ENCODE assay signal across 8 mouse cellular contexts in the genomic region with DNA sequence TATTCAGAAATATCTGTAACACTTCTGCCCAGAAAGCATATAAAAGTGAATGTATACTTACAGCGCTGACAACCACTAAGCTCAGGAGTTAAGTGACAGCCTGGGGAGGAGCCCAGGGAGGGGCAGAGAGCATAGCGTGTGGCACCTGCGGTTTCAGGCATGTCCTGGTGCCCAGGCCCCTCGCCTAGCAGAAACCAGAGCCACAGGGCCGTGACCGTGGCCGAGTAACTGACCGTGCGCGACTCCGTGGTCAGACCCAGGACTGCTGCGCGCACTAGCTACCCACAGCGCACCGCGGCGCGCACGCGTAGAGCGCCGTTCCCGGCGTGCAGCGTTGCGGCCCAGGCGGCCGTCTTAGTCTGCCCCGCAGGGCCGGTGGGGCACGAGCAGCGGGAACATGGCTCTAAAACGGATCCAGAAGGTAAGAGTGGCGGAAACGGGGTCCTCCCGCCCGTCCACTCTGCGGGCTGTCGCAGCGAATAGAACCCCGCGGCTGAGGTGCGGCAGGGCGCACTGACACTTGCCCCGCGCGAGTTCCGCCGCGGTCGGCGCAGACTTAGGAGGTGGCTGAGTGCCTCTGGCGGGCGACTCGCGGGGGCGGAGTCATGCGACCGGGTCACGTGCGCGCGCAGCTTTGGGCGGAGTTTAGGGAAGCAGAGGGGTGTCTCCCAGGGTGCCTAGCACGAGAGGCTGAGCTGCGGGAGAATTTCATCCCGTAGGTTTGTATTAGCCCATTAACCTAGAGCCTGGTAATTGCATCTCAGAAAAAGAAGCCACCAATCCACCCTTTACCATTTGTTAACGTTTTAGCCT. TPM values are rescaled to one million over a fixed set of nuclear protein-coding genes. Genes with fewer than 3 reads are reported as not detected.
A peak's percentile ranks its signal among the peaks of the same experiment; 100 is the strongest.
DNase-seq lines count a peak whose midpoint lies in the region; ATAC-seq lines count a peak whose summit lies in the region.

TSS of gene Urgcp (minus strand) at position 557 of the 813 bp plus-strand sequence.

- peak; percentile 97 for ATAC-seq in hindbrain, embryonic 14.5 days (ENCODE audit: low FRiP score)

- peak within 1 kb of the TSS; percentile 93 for H3K27ac ChIP-seq in hindbrain, embryonic 14.5 days

- under 1% methylated on average over 68 of the region's 68 CpGs for WGBS in hindbrain, embryonic 14.5 days

- H3K4me1 ChIP-seq in hindbrain, embryonic 14.5 days (replicated peaks; ENCODE audit: control insufficient read depth, insufficient read depth, low read length): peaks cover 8% of the 10 kb centered on the region; the same call in 1 of the 2 replicates

- H3K36me3 ChIP-seq in hindbrain, embryonic 14.5 days (replicated peaks; ENCODE audit: control insufficient read depth, insufficient read depth): no peaks in the 10 kb centered on the region

- H3K9me3 ChIP-seq in hindbrain, embryonic 14.5 days (ENCODE audit: control insufficient read depth, low read length): no peaks in the 10 kb centered on the region

- peak within 1 kb of the TSS; percentile 65 for H3K4me3 ChIP-seq in hindbrain, embryonic 14.5 days (replicated peaks; ENCODE audit: low read length)

- no peaks in the 10 kb centered on the region for H3K27me3 ChIP-seq in hindbrain, embryonic 14.5 days (ENCODE audit: control insufficient read depth, insufficient read depth, low read length)

- DNase-seq in R1 (ENCODE audit: low read depth, low spot score): peak; percentile 94
- DNase-seq in cerebellum, postnatal 25 days: peak; percentile 96 to 97
- peak; percentile 76 to 86 for DNase-seq in frontal cortex, postnatal 25 days (ENCODE audit: low spot score in 2 of 2)
- peak; percentile 97 for DNase-seq in hindbrain, embryonic 14.5 days (ENCODE audit: low spot score)
- DNase-seq in layer of hippocampus, postnatal 36 days: peak; percentile 90 to 92
- DNase-seq in lung, postnatal 36 days: peak; percentile 94
- DNase-seq in retina, postnatal 1 day: peak; percentile 97
- DNase-seq in urinary bladder, adult 18-20 months (ENCODE audit: low spot score in 2 of 2): peak; percentile 89 to 95

- peak within 1 kb of the TSS; percentile 69 for H3K4me2 ChIP-seq in hindbrain, embryonic 14.5 days (replicated peaks)

- peak within 1 kb of the TSS; percentile 83 for H3K9ac ChIP-seq in hindbrain, embryonic 14.5 days

RNA-seq across cellular contexts. Expression of gene Urgcp, which starts in this region (rescaled TPM):
- polyA plus RNA-seq in hindbrain, embryonic 14.5 days (2014; fragmentation: Nextera tagmentation; extraction: Ambion mirVana): 26.2 and 26.8 TPM in 2 replicates
- 10 to 100 TPM; 63.9 to 73.3 TPM for total RNA-seq in layer of hippocampus, postnatal 36 days (2021)

Comparison
In these comparisons a context has a peak if more than half of its experiments do, and no peak if none do; other contexts are left out.
1. Peak in every context shown above with its lines: DNase-seq, ATAC-seq, H3K4me3 ChIP-seq and H3K27ac ChIP-seq.